In the genomic region with DNA sequence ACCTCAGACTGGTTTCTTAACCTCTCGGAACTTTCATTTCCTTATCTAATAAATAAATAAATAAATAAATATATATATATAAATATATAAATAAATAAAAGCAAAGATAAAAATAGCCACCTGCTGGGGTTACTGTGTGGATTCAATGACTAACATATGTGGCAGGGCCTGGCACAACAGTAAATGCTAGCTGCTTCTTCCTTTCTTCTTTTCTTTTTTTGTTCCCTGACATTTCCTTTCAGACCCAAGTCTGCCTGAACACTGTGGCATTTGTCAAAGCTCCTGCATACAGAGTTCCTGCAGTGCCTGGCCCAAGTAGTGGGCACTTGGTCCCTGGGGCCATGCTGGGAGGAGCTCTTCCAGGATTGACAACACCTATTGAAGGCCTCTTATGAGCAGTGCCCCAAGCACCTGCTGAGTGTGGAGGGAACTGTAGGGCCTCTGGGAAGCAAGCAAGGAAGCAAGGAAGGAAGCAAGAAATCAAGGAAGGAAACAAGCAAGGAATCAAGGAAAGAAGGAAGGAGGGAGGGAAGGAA, we compare ENCODE assay signal across 17 mouse cellular contexts.
A peak's percentile ranks its signal among the peaks of the same experiment; 100 is the strongest.
DNase-seq lines count a peak whose midpoint lies in the region; ATAC-seq lines count a peak whose summit lies in the region.
"Had no signal": no experiment of that assay in that cellular context is flagged by ENCODE, and none has a peak within 500 bp of the region (broad histone marks: within the 10 kb centered on the region; RNA-seq: fewer than 3 reads in every experiment).

No protein-coding gene starts in this region.

- no peak overlapping the region for H3K4me2 ChIP-seq in hindbrain, embryonic 12.5 days (replicated peaks)
- no peak overlapping the region for H3K4me2 ChIP-seq in midbrain, embryonic 12.5 days (replicated peaks)
- H3K4me2 ChIP-seq: liver, embryonic 11.5 days; lung, embryonic 15.5 days had no signal

- no peak overlapping the region for H3K4me3 ChIP-seq in embryonic facial prominence, embryonic 10.5 days
- H3K4me3 ChIP-seq in forebrain, embryonic 10.5 days = no peak overlapping the region
- H3K4me3 ChIP-seq in hindbrain, embryonic 12.5 days = no peak overlapping the region
- H3K4me3 ChIP-seq in midbrain, embryonic 12.5 days = no peak overlapping the region
- H3K4me3 ChIP-seq: erythroblast, embryonic 14.5 days; gastrocnemius, adult 2 months; left cerebral cortex, adult 2 months; lung, embryonic 15.5 days; megakaryocyte, embryonic 14.5 days had no signal

- WGBS in embryonic facial prominence, embryonic 10.5 days = 53% methylated on average over 1 of the region's 1 CpGs
- 78% methylated on average over 1 of the region's 1 CpGs for WGBS in forebrain, embryonic 10.5 days
- WGBS in hindbrain, embryonic 12.5 days = 32% methylated on average over 1 of the region's 1 CpGs
- 48% methylated on average over 1 of the region's 1 CpGs for WGBS in midbrain, embryonic 12.5 days

- no peaks in the 10 kb centered on the region for H3K36me3 ChIP-seq in embryonic facial prominence, embryonic 10.5 days (replicated peaks)
- no peaks in the 10 kb centered on the region for H3K36me3 ChIP-seq in forebrain, embryonic 10.5 days (replicated peaks)
- no peaks in the 10 kb centered on the region for H3K36me3 ChIP-seq in hindbrain, embryonic 12.5 days
- no peaks in the 10 kb centered on the region for H3K36me3 ChIP-seq in midbrain, embryonic 12.5 days
- H3K36me3 ChIP-seq: G1E; lung, embryonic 15.5 days had no signal

- peaks cover 30% of the 10 kb centered on the region for H3K4me1 ChIP-seq in embryonic facial prominence, embryonic 10.5 days
- peaks cover 22% of the 10 kb centered on the region for H3K4me1 ChIP-seq in forebrain, embryonic 10.5 days
- peaks cover 19% of the 10 kb centered on the region for H3K4me1 ChIP-seq in hindbrain, embryonic 12.5 days
- H3K4me1 ChIP-seq in midbrain, embryonic 12.5 days = peaks cover 17% of the 10 kb centered on the region
- H3K4me1 ChIP-seq: megakaryocyte, embryonic 14.5 days had no signal

- peak overlapping the region; percentile 73 for H3K27ac ChIP-seq in embryonic facial prominence, embryonic 10.5 days (replicated peaks)
- H3K27ac ChIP-seq in forebrain, embryonic 10.5 days = peak overlapping the region; percentile 68; the same call in 1 of the 2 replicates
- H3K27ac ChIP-seq in hindbrain, embryonic 12.5 days = peak overlapping the region; percentile 66
- 0 out of 2 replicates have a peak overlapping the region, but pooled peaks have one; percentile 30 for H3K27ac ChIP-seq in midbrain, embryonic 12.5 days (replicated peaks)
- H3K27ac ChIP-seq: gastrocnemius, adult 2 months; left cerebral cortex, adult 2 months; lung, embryonic 15.5 days had no signal

- no peaks in the 10 kb centered on the region for H3K27me3 ChIP-seq in embryonic facial prominence, embryonic 10.5 days (replicated peaks; ENCODE audit: low read depth, poor library complexity, severe bottlenecking)
- H3K27me3 ChIP-seq in forebrain, embryonic 10.5 days (ENCODE audit: poor library complexity, severe bottlenecking) = peaks cover 15% of the 10 kb centered on the region; the same call in 1 of the 2 replicates
- H3K27me3 ChIP-seq in hindbrain, embryonic 12.5 days = no peaks in the 10 kb centered on the region
- no peaks in the 10 kb centered on the region; the same call in 1 of the 2 replicates for H3K27me3 ChIP-seq in midbrain, embryonic 12.5 days
- H3K27me3 ChIP-seq: lung, embryonic 15.5 days had no signal

- ATAC-seq in hindbrain, embryonic 12.5 days (ENCODE audit: low FRiP score) = no peak; the same call in 1 of the 2 replicates
- peak; percentile 57 for ATAC-seq in midbrain, embryonic 12.5 days (ENCODE audit: low FRiP score, low read depth)

- DNase-seq in embryonic facial prominence, embryonic 10.5 days (ENCODE audit: low spot score) = no peak
- no peak for DNase-seq in forebrain, embryonic 10.5 days (ENCODE audit: extremely low spot score, low spot score)
- DNase-seq in urinary bladder, postnatal 25 days (ENCODE audit: low spot score) = no peak
- DNase-seq in heart, adult 11 months = no peak
- no peak for DNase-seq in retina, embryonic 14.5 days (ENCODE audit: low spot score)
- DNase-seq in urinary bladder, postnatal 10 days (ENCODE audit: low spot score) = no peak
- DNase-seq: adrenal gland, postnatal 36 days; gastrocnemius, adult 2 months; heart, postnatal 4 days had no signal

- no peaks in the 10 kb centered on the region for H3K9me3 ChIP-seq in embryonic facial prominence, embryonic 10.5 days
- H3K9me3 ChIP-seq in forebrain, embryonic 10.5 days = no peaks in the 10 kb centered on the region
- no peaks in the 10 kb centered on the region for H3K9me3 ChIP-seq in hindbrain, embryonic 12.5 days (replicated peaks)
- no peaks in the 10 kb centered on the region for H3K9me3 ChIP-seq in midbrain, embryonic 12.5 days
- H3K9me3 ChIP-seq: lung, embryonic 15.5 days; megakaryocyte, embryonic 14.5 days had no signal

- H3K9ac ChIP-seq in hindbrain, embryonic 12.5 days = no peak overlapping the region
- H3K9ac ChIP-seq in midbrain, embryonic 12.5 days (replicated peaks) = no peak overlapping the region
- H3K9ac ChIP-seq: lung, embryonic 15.5 days had no signal
